Mouse (Mus musculus): Measurements from ENCODE around the gene Sf3b2.
"Not testable (repeated sequence)": the region's sequence is repeated elsewhere in the genome, so short reads cannot be mapped to it uniquely, and the experiment has no call there.

Gene Sf3b2

DNA sequence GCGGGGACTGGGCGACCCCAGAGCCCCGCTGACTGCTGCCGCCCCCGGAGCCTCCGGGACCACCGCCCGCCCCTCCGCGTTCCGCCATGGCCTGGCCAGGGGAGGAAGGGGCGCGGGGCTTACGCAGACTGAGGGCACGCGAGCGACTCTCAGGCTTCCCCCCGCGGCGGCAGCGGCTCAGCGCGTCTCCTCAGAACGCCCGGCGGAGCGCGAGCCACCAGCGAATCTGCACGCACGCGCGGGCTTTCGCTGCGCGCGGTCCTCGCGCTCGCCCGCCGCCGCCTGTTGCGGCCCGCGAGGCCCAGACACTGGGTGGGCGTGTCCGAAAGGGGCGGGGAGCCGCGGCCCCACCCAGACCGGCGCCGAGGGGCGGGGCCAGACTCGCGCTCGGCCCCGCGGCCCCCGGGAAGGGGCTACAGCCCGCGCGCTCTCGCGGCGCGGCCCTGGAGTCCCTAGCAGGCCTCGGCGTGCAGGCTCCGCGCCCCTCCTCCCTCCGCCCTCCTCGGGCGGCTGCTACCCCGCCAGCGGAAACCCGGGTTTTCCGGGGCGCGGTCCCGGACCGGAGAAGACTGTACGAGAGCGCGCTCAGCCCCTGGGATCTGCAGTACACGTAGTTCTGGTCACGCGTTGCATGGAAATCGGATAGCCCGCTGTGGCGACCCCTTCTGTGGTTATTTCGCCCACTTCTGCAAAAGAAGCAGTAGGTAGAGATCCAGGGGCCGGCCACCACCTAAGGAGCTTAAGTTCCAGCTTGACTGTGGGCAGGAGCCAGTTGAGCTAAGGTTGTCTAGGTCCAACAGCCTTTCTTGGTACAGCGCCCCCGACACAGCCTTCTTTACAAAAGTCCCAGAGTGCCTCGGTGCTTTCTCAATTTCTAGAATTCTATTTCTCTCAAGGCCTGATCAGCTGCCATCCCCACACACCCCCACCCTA lies 22.2 kb downstream of the Sf3b2 start, which contains the start of gene Pacs1:
TSS of gene Pacs1 (minus strand) at position 319 of the 933 bp plus-strand sequence.
- peak; percentile 79 for DNase-seq (ENCODE audit: low spot score)

DNA sequence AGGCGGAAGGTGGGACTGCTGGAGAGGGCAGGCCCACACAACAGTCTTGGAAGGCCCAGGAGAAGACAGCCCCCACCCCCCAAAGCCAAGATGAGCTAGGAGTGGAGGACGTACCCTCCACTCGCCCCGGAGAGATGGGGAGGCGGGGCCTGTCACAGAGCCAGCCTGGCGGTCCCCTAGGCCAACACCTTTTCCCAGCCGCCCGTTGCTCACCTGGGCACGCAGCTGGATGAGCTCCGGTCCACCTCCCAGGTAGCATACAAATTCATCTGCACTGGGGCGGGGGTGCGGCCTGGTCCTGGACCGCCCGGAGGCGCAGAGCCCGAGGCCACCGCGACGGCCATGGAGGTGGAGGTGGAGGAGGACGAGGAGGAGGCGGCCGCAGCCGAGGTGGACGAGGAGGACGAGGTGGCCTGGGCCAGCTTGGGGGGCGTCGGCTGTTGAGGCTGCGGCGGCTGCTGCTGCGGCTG lies 22.9 kb downstream of the Sf3b2 start:
- no peak for DNase-seq (ENCODE audit: low spot score)

DNA sequence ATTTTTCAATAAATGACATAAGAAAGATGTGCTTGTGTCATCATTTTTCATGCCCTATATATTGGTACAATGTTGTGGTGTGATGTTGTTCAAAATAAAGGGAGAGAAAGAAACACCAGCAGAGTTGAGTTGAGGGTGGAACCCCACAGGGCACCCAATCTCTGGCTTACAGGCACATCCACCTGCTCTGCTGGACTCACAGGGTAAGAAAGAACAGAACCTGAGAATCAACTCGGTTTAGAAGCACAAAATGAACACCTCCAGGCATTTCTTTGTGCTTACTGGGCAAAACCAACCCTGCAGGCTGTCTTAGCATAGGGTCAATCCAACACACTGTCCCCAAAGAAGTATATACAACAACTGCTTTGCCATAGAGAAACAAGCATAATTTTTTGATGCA lies 23.8 kb downstream of the Sf3b2 start:
- no peak for DNase-seq (ENCODE audit: low spot score)

DNA sequence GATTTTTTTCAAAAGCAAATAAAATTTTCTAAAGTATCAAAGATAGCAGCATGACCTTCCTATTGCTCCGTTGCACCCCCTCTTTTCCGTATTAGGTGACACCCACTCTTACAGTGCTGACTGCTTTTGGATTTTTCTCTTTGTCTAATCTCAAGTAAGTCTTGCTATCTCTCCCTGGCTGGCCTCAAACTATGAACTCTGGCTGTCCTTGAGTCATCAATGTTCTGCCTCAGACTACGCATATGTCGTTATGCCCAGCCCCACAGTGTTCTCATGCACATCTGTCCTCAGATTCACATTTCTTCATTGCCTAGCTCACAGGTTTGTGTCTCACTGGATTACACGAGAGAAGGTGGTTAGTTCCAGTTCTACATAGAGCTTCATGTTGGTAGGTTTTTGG lies 25.9 kb downstream of the Sf3b2 start:
- no peak for DNase-seq (ENCODE audit: low spot score)

DNA sequence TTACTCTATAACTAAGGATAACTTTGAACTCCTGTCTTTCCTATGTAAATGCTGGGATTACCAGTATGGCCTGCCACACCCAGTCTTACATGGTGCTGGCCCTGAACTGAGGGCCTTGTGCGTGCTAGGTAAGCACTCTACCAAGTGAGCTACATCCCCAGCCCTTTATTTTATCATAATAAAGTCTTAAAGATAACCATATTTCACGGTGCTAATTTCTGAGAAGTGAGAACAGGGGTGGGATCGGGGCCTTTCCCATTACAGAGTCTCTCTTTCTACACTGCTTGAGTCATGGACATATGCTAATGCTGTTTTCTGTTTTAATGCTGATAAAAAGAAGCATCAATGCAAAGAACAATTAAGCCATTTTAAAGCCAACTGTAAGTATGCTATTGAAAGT lies 26.4 kb downstream of the Sf3b2 start:
- no peak for DNase-seq (ENCODE audit: low spot score)

DNA sequence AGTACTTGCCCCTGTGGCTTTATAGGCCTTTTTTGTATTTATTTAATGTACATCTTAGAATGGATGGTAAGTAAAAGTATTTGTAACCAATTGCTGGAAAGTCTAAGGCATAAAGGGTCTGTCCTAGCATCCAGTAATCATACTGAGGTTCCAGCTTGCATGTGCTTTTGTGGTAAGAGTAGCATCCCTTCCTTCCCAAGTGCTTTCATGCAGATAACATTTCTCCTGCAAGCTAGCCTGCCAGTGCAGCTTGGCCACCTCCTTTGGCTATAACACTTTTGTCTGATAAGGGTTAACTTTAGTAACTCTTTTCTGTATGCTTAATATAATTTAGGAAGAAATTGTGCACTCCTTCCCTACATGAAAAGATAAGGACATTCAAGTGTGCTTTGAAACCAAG lies 27.2 kb downstream of the Sf3b2 start:
- no peak for DNase-seq (ENCODE audit: low spot score)

DNA sequence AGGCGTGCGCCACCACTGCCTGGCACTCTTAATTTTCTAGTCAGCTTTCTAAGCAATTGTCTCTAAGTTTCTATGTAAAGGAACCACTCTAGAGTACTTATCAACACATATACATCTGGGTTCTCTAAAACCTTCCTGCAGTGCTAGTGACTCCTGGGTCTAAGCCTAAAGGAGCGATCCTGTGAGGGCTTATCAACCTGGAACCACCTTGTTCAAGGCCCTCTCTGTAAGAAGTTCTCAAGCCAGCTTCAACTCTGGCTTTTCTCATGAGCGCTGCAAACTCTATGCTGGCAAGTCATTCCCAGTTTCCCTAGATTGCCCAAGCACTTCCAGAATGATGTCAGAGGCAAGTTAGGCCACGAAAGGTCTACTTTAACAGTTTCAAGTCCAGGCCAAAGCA lies 28.2 kb downstream of the Sf3b2 start:
- DNase-seq (ENCODE audit: low spot score): no peak

DNA sequence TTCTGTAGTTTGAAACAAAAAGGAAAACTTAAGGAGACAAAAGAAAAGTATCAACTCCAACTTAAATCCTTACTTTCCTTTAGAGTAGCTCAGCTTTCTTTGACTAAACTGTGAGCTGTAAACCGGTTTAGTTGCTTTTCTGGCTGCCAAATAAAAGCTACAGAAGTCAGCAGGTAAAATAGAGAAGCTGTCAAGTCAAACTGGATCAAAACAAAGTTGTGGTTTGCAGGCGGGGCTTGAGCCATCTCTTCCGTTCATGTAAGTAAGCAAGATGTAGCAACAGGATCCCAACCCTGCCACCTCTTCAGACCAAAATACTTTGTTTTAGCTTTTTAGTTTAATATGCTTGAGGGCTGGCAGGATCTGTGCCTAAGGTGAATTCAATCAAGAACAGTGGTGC lies 38.1 kb downstream of the Sf3b2 start:
- no peak for DNase-seq (ENCODE audit: low spot score)

DNA sequence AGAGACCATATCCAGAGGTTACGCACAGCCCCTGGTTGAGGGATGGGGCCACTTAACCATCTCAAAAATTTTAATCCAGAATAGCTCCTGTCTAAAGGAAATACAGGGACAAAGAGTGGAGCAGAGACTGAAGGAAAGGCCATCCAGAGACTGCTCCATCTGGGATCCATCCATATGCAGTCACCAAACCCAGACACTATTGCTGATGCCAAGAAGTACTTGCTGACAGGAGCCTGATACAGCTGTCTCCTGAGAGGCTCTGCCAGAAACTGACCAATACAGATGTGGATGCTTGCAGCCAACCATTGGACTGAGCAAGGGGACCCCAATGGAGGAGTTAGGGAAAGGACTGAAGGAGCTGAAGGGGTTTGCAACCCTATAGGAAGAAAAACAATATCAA lies 58.3 kb downstream of the Sf3b2 start:
- not testable (repeated sequence) for DNase-seq (ENCODE audit: low spot score)

DNA sequence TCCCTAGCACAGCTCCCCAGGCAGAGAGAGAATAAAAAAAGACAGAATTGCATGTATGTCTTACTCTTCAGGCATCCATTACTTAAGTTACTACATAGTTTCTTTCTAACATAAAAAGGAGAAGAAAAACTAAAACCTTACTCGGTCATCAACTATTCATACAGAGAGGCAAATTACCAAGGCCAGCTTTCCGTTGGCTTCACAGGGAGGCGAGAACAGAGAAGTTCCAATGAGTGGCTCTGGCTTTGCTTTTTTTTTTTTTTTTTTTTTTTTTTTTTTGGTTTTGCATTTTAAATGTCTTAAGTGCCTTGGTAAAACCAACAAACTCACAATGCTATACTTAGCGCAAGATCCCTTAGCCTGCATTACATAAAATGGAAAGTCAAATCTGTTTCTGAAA lies 62.6 kb downstream of the Sf3b2 start:
- DNase-seq (ENCODE audit: low spot score): no peak

DNA sequence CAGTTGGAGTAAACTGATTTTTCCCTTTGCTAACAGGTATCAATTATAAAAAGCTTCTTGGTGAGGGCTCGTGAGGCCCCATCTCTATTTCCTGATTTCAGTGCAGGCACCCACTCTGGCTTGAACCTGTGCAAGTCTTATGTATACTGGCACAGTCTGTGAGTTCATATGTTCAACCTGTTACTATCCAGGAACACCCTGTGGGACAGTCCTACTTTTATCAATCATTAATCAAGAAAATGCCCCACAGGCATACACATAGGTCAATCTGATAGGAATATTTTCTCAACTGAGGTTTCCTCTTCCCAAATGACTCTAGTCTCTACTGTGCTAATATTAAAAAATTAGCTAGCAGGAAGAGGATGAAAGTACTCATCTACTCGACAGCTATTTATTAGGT lies 65.1 kb downstream of the Sf3b2 start:
- DNase-seq (ENCODE audit: low spot score): no peak

DNA sequence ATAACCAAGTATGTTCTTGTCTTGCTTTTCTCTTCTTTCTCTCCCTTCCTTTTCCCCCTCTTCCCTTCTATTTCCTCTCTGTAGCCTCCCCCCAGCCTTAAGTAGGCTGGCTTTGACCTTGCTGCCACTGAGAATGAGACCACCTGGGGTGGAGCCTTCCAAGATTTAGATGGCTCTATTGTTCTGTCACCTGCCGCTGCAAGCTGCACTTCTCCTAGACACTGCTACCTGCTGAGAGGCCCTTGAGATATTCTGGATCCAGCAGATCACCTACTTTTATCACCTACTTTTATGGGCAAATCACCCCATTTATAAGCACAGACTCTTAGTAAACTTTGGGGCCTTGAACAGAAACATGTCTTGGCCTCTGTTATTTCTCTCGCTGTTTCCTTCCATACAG lies 70.6 kb downstream of the Sf3b2 start:
- DNase-seq (ENCODE audit: low spot score): no peak

DNA sequence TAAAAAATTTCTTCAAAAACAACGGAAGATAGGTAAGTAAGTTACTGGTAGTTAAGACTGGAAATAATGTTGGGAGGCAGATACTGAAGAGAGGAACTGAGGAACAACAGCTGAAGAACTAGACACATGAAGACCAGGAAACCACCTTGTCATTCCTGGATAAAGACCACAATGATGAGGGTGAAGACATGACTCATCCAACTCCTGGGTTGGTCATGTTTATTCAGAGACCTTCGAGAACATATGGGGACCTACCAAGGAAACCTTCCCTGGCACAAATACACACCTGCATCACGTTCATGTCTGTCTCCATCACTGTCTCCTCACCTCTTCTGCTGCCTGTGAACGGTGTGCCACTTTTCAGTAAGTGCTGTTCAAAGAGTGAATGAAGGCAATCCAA lies 71.2 kb downstream of the Sf3b2 start:
- no peak for DNase-seq (ENCODE audit: low spot score)

Measured in left cerebral cortex, adult 11 months (tissue).